In the genomic region with DNA sequence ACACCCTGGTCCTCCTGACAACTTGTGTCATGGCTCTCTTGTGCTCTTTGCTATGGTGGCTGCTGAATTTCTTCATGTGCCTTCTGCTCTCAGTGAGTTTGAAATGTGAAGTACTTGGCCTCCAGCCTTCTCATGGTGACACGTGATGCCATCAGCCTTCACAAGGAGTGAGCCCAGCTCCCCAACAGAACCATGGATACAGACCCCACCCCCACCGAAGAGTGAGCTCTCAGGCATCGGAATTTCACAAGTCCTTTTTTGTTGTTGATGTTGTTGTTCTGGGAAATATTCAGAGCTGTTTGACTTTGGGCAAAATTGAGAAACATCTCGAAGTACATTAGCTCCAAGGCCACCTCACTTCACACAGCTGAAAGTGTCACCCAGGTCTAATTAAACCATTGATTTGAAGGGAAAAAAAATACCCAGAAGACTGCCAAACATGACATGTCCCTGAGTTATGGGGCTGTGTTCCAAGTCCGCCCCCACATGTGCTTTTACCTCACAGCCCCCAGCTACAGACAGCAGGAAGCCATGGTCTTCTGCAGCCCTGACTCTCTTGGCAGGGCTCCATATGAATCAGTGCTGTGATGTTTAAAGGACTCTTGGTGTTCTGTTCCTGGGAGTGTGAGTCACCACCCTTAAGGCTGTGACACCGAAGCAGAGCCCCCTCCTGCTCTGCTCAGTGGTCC, we compare ENCODE assay signal across 9 mouse cellular contexts.
DNase-seq lines count a peak whose midpoint lies in the region; ATAC-seq lines count a peak whose summit lies in the region.
"Had no signal": no experiment of that assay in that cellular context is flagged by ENCODE, and none has a peak within 500 bp of the region (broad histone marks: within the 10 kb centered on the region; RNA-seq: fewer than 3 reads in every experiment).

No protein-coding gene starts in this region.

- no peak overlapping the region for H3K4me2 ChIP-seq in limb, embryonic 15.5 days
- H3K4me2 ChIP-seq: neural tube, embryonic 13.5 days had no signal

- peak; percentile 48; the same call in 1 of the 2 replicates for ATAC-seq in limb, embryonic 15.5 days (ENCODE audit: insufficient number of reproducible peaks, low FRiP score, low TSS enrichment, low read depth)
- ATAC-seq in CD4-positive, CD25-positive, alpha-beta regulatory T cell, adult 4 months: no peak
- ATAC-seq in inflammation-experienced regulatory T-cells, adult 6 months: no peak

- H3K36me3 ChIP-seq in limb, embryonic 15.5 days: no peaks in the 10 kb centered on the region
- H3K36me3 ChIP-seq: neural tube, embryonic 13.5 days had no signal

- no peak overlapping the region for H3K9ac ChIP-seq in limb, embryonic 15.5 days
- H3K9ac ChIP-seq: neural tube, embryonic 13.5 days had no signal

- no peak overlapping the region for H3K4me3 ChIP-seq in limb, embryonic 15.5 days
- H3K4me3 ChIP-seq: neural tube, embryonic 13.5 days had no signal

- peak; percentile 85 for DNase-seq in 3T3-L1 (ENCODE audit: low read depth, low spot score)
- peak; percentile 62 for DNase-seq in adrenal gland, postnatal 25 days
- peak; percentile 23 to 25 for DNase-seq in heart, postnatal 14 days
- DNase-seq in spleen, postnatal 36 days (ENCODE audit: low spot score in 2 of 2): no peak
- no peak for DNase-seq in kidney, adult 18-20 months

- intact Hi-C loops in heart, postnatal 14 days (cut with DNase I): no loop called here

- WGBS in limb, embryonic 15.5 days: 44% methylated on average over 6 of the region's 6 CpGs

- no peaks in the 10 kb centered on the region for H3K4me1 ChIP-seq in limb, embryonic 15.5 days
- H3K4me1 ChIP-seq: neural tube, embryonic 13.5 days had no signal

- H3K9me3 ChIP-seq in limb, embryonic 15.5 days: no peaks in the 10 kb centered on the region
- H3K9me3 ChIP-seq: neural tube, embryonic 13.5 days had no signal

- no peak overlapping the region for H3K27ac ChIP-seq in limb, embryonic 15.5 days
- H3K27ac ChIP-seq: neural tube, embryonic 13.5 days had no signal

- H3K27me3 ChIP-seq in limb, embryonic 15.5 days: no peaks in the 10 kb centered on the region

Comparison
In these comparisons a context has a peak if more than half of its experiments do, and no peak if none do; other contexts are left out.
1. DNase-seq: peak in 3T3-L1 (single experiment), adrenal gland, postnatal 25 days (single experiment) and heart, postnatal 14 days (2 of 2); none in spleen, postnatal 36 days (0 of 2) and kidney, adult 18-20 months (single experiment).